Mouse (Mus musculus): ENCODE data around the gene Reg4.

Gene Reg4

GRCm38 (mm10) chr3:98238150-98238549, 16.2 kb downstream of the Reg4 start:
- no peak for DNase-seq

GRCm38 (mm10) chr3:98242051-98242450, 20.1 kb downstream of the Reg4 start:
- DNase-seq = no peak

- no peak for DNase-seq
Measured at GRCm38 (mm10) chr3:98242458-98243037, 20.6 kb downstream of the Reg4 start.

GRCm38 (mm10) chr3:98245892-98246291, 23.9 kb downstream of the Reg4 start:
- no peak for DNase-seq

GRCm38 (mm10) chr3:98246985-98247751, 25.2 kb downstream of the Reg4 start:
- DNase-seq = no peak

GRCm38 (mm10) chr3:98249378-98249777, 27.4 kb downstream of the Reg4 start:
- no peak for DNase-seq

- no peak for DNase-seq
Measured at GRCm38 (mm10) chr3:98249833-98250448, 28.0 kb downstream of the Reg4 start.

GRCm38 (mm10) chr3:98254059-98254458, 32.1 kb downstream of the Reg4 start:
- no peak for DNase-seq

GRCm38 (mm10) chr3:98254656-98255583, 33.0 kb downstream of the Reg4 start:
- no peak for DNase-seq

- no peak for DNase-seq
Measured at GRCm38 (mm10) chr3:98258723-98259122, 36.8 kb downstream of the Reg4 start.

- no peak for DNase-seq
Measured at GRCm38 (mm10) chr3:98259271-98259751, 37.4 kb downstream of the Reg4 start.

- peak; percentile 31 for DNase-seq
Measured at GRCm38 (mm10) chr3:98260534-98260933, 38.6 kb downstream of the Reg4 start.

- no peak for DNase-seq
Measured at GRCm38 (mm10) chr3:98261415-98261814, 39.5 kb downstream of the Reg4 start.

GRCm38 (mm10) chr3:98262133-98262532, 40.2 kb downstream of the Reg4 start:
- peak; percentile 73 for DNase-seq

GRCm38 (mm10) chr3:98267249-98267651, 45.3 kb downstream of the Reg4 start:
- DNase-seq = peak; percentile 75

GRCm38 (mm10) chr3:98273623-98274398, 51.9 kb downstream of the Reg4 start:
- no peak for DNase-seq

- no peak for DNase-seq
Measured at GRCm38 (mm10) chr3:98279682-98280081, 57.7 kb downstream of the Reg4 start.

GRCm38 (mm10) chr3:98280204-98280932, 58.4 kb downstream of the Reg4 start, which contains the start of gene Hmgcs2:
TSS of gene Hmgcs2 (plus strand) at chr3:98280435.
- peak; percentile 53 for DNase-seq

- DNase-seq = peak; percentile 53
Measured at GRCm38 (mm10) chr3:98280933-98281678, 59.1 kb downstream of the Reg4 start.

GRCm38 (mm10) chr3:98282422-98282821, 60.5 kb downstream of the Reg4 start:
- no peak for DNase-seq

All from kidney, adult 11 months (tissue).